Mouse (Mus musculus): ENCODE measurements around the gene Ssu72. TPM values are rescaled to one million over a fixed set of nuclear protein-coding genes. Genes with fewer than 3 reads are reported as not detected.
A peak's percentile ranks its signal among the peaks of the same experiment; 100 is the strongest.

Gene Ssu72
- total and polyA plus RNA-seq, 2 experiments from 2014 or later = 95.7 to 106 TPM

DNA sequence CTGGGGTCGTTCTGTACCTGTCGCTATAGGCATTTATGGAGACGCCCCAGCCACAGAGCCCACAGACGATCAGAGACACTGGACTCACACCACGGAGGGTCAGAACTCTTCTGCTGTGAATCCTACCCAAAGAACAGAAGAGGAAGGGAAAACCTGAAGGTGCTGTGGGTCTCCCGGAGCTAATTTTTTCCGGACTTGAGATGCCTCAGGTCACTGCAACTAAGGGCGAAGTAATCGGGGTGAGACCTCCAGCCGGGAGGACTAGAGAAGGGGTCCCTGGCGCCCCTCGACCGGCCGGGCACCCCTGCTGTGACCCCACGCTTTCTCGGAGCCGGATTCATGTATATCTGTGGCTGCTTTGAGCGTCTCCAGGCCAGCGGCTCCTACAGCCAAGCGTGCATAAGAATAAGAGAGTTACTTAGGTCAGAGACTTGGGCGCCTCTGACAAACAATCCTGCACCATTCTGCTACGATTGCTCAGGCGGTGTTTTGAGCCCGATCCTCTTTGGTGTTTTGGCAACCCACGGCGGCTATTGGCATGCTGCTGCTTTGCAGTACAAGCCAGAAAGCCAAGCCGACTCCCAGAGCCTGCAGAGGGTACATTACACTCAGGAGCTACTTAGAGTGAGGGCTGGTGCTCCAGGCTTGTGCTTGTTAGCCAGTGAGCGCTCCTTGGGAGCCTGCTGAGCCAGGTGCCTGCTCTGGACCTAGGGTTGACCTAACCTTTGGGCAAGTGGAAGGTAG lies 56.9 kb downstream of the Ssu72 start:
- ATAC-seq (ENCODE audit: insufficient read depth, low read depth) (no peak), DNase-seq (ENCODE audit: low spot score) (no peak)
- H3K4me3 ChIP-seq (ENCODE audit: low read depth, low read length) = peak overlapping the region; percentile 66
- peaks cover 12% of the 10 kb centered on the region for H3K36me3 ChIP-seq (replicated peaks; ENCODE audit: control insufficient read depth, insufficient read depth, low read length)
- peak overlapping the region; percentile 59 for H3K27ac ChIP-seq (ENCODE audit: low read depth)
- H3K4me2 ChIP-seq (ENCODE audit: low read depth, low read length) = peak overlapping the region; percentile 94
- TF ChIP-seq CTCF (IDR thresholded peaks at IDR 0.05; ENCODE audit: low read depth) (no peak), EP300 (IDR thresholded peaks at IDR 0.05; ENCODE audit: low read depth) (no peak)
- peaks cover 36% of the 10 kb centered on the region for H3K4me1 ChIP-seq (ENCODE audit: control insufficient read depth, insufficient read depth)
- 2% methylated on average over 28 of the region's 28 CpGs for WGBS
- no peaks in the 10 kb centered on the region for H3K27me3 ChIP-seq (ENCODE audit: control insufficient read depth, insufficient read depth, low read length)
- no peaks in the 10 kb centered on the region for H3K9me3 ChIP-seq (replicated peaks; ENCODE audit: control insufficient read depth, low read length)
- H3K9ac ChIP-seq (replicated peaks; ENCODE audit: low read depth, low read length) = peak overlapping the region; percentile 65

DNA sequence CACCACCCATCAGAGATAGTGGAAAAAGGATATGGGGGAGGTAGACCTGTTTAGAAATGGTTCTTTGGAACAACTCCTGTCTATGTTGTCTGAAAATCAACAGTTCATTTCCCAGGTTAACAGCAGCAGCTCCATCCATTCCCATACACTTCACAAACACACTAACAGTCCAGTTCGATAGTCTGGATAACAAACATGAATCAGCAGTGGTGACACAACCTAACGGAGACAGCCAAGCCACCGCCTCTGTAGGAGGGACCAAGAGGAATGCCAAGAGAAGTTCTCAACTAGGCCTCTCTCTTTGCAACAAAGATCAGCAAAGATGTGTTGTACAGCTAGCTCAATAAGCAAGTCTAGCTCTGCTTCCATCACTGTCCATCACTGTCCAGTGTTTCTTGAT lies 57.8 kb downstream of the Ssu72 start:
- no peak overlapping the region for H3K4me2 ChIP-seq (ENCODE audit: low read depth, low read length)
- TF ChIP-seq EP300 (IDR thresholded peaks at IDR 0.05; ENCODE audit: low read depth) = no peak
- TF ChIP-seq CTCF (IDR thresholded peaks at IDR 0.05; ENCODE audit: low read depth) = no peak
- WGBS = 72% methylated on average over 3 of the region's 3 CpGs

DNA sequence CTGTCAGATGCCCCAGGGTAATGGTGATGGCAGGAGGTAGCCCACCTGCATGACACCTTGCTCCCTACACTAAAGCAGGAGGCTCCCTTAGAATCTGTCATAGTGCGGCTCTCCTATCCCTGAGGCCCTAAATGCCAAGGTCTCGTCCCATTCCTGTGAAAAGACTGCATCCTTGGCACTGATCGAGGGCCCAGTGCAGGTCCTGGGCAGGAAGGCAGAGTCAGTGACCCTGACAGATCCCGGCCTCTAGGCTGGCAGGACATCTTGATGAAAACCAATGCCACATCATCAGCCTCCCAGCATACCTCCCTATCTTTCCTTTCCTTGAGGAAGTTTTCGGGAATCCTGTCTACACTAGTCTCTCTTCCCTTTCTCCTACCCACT lies 64.9 kb downstream of the Ssu72 start:
- peak overlapping the region; percentile 87; the same call in 1 of the 2 replicates for H3K4me2 ChIP-seq (ENCODE audit: low read depth, low read length)

More for the DNA sequence above, 57.8 kb downstream of the Ssu72 start:
- Histone ChIP-seq H3K9ac (replicated peaks; ENCODE audit: low read depth, low read length) (no peak overlapping the region), H3K9me3 (replicated peaks; ENCODE audit: control insufficient read depth, low read length) (no peaks in the 10 kb centered on the region), H3K4me3 (ENCODE audit: low read depth, low read length) (no peak overlapping the region), H3K4me1 (ENCODE audit: control insufficient read depth, insufficient read depth) (peaks cover 29% of the 10 kb centered on the region), H3K27ac (ENCODE audit: low read depth) (no peak overlapping the region), H3K27me3 (ENCODE audit: control insufficient read depth, insufficient read depth, low read length) (no peaks in the 10 kb centered on the region), H3K36me3 (replicated peaks; ENCODE audit: control insufficient read depth, insufficient read depth, low read length) (peaks cover 6% of the 10 kb centered on the region; the same call in 1 of the 2 replicates)
- no peak for DNase-seq (ENCODE audit: low spot score)
- no peak for ATAC-seq (ENCODE audit: insufficient read depth, low read depth)

DNA sequence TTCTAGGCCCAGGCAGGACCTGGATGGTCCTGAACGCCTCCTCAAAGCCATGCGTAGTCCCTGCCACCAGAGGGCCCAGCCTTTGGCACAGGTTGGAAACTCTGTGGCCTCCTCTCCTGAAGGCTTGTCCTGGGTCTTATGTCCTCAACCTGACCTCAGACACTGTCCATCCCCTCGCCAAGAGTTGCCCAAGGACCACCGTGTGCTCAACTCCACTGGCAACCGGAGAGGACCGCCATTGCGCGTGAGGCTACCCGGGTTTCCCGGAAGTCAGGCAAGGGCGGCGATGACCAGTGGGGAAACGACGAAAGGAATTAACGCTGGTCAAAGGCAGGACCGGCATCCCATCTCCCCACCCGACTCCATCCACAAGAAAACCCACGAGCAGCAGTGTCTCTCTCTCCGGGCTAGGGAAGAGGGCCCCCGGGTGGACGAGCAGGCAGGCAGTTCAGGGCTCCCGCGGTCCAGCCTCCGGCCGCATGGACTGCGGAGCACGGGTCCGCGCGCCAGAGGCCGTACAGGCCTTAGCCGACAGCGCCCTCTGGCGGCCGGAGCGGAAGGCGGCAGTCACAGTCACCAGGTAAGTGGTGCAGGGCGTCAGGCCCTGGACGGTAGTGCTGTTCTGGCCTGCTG lies 65.4 kb downstream of the Ssu72 start:
- H3K9ac ChIP-seq (replicated peaks; ENCODE audit: low read depth, low read length) = peak overlapping the region; percentile 71

More for the DNA sequence above, 64.9 kb downstream of the Ssu72 start:
- ATAC-seq (ENCODE audit: insufficient read depth, low read depth) (no peak), DNase-seq (ENCODE audit: low spot score) (no peak)
- TF ChIP-seq EP300 (IDR thresholded peaks at IDR 0.05; ENCODE audit: low read depth) = no peak
- no peak for TF ChIP-seq CTCF (IDR thresholded peaks at IDR 0.05; ENCODE audit: low read depth)
- Histone ChIP-seq H3K27me3 (ENCODE audit: control insufficient read depth, insufficient read depth, low read length) (peaks cover 5% of the 10 kb centered on the region; the same call in 1 of the 2 replicates), H3K36me3 (replicated peaks; ENCODE audit: control insufficient read depth, insufficient read depth, low read length) (no peaks in the 10 kb centered on the region), H3K9ac (replicated peaks; ENCODE audit: low read depth, low read length) (peak overlapping the region; percentile 71; the same call in 1 of the 2 replicates), H3K9me3 (replicated peaks; ENCODE audit: control insufficient read depth, low read length) (no peaks in the 10 kb centered on the region), H3K4me3 (ENCODE audit: low read depth, low read length) (peak overlapping the region; percentile 51; the same call in 1 of the 2 replicates), H3K4me1 (ENCODE audit: control insufficient read depth, insufficient read depth) (peaks cover 4% of the 10 kb centered on the region; the same call in 1 of the 2 replicates), H3K27ac (ENCODE audit: low read depth) (no peak overlapping the region)
- WGBS = 65% methylated on average over 5 of the region's 5 CpGs

DNA sequence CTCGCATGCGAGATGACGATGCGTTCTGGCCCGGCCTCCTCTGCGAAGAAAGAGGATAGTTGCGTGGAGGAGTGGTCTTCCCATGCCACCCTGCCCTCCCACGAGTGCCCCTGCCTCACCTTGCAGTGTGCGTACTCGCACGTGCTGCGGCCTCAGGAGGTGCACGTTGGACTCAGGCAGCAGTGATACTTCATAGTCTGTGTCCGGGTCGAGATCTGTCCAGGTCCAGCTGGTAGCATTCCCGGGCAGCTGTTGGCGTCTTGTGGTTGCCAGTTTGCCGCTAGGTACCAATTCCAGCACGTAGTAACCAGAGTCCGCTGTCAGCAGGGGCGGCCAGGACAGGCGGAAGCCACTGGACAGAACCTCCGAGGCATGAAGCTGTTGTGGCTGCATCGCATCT lies 66.0 kb downstream of the Ssu72 start:
- Histone ChIP-seq H3K36me3 (replicated peaks; ENCODE audit: control insufficient read depth, insufficient read depth, low read length) (no peaks in the 10 kb centered on the region), H3K27ac (ENCODE audit: low read depth) (no peak overlapping the region), H3K9ac (replicated peaks; ENCODE audit: low read depth, low read length) (peak overlapping the region; percentile 71; the same call in 1 of the 2 replicates), H3K4me2 (ENCODE audit: low read depth, low read length) (peak overlapping the region; percentile 87), H3K27me3 (ENCODE audit: control insufficient read depth, insufficient read depth, low read length) (peaks cover 5% of the 10 kb centered on the region; the same call in 1 of the 2 replicates), H3K4me1 (ENCODE audit: control insufficient read depth, insufficient read depth) (peaks cover 15% of the 10 kb centered on the region), H3K4me3 (ENCODE audit: low read depth, low read length) (peak overlapping the region; percentile 51), H3K9me3 (replicated peaks; ENCODE audit: control insufficient read depth, low read length) (no peaks in the 10 kb centered on the region)
- DNase-seq (ENCODE audit: low spot score) (no peak), ATAC-seq (ENCODE audit: insufficient read depth, low read depth) (no peak)
- 43% methylated on average over 24 of the region's 24 CpGs for WGBS
- TF ChIP-seq CTCF (IDR thresholded peaks at IDR 0.05; ENCODE audit: low read depth) = no peak
- no peak for TF ChIP-seq EP300 (IDR thresholded peaks at IDR 0.05; ENCODE audit: low read depth)

More for the DNA sequence above, 65.4 kb downstream of the Ssu72 start:
- peak; percentile 81 for DNase-seq (ENCODE audit: low spot score)
- ATAC-seq (ENCODE audit: insufficient read depth, low read depth) = peak; percentile 90
- peak overlapping the region; percentile 87 for H3K4me2 ChIP-seq (ENCODE audit: low read depth, low read length)
- WGBS = 2% methylated on average over 39 of the region's 39 CpGs
- peaks cover 9% of the 10 kb centered on the region for H3K4me1 ChIP-seq (ENCODE audit: control insufficient read depth, insufficient read depth)
- no peaks in the 10 kb centered on the region for H3K36me3 ChIP-seq (replicated peaks; ENCODE audit: control insufficient read depth, insufficient read depth, low read length)
- no peaks in the 10 kb centered on the region for H3K9me3 ChIP-seq (replicated peaks; ENCODE audit: control insufficient read depth, low read length)
- H3K4me3 ChIP-seq (ENCODE audit: low read depth, low read length) = peak overlapping the region; percentile 51
- TF ChIP-seq EP300 (IDR thresholded peaks at IDR 0.05; ENCODE audit: low read depth) (no peak), CTCF (IDR thresholded peaks at IDR 0.05; ENCODE audit: low read depth) (peak; percentile 98)
- peaks cover 5% of the 10 kb centered on the region; the same call in 1 of the 2 replicates for H3K27me3 ChIP-seq (ENCODE audit: control insufficient read depth, insufficient read depth, low read length)
- peak overlapping the region; percentile 77 for H3K27ac ChIP-seq (ENCODE audit: low read depth)
